ENCODE assay signal across 8 mouse cellular contexts in the genomic region with DNA sequence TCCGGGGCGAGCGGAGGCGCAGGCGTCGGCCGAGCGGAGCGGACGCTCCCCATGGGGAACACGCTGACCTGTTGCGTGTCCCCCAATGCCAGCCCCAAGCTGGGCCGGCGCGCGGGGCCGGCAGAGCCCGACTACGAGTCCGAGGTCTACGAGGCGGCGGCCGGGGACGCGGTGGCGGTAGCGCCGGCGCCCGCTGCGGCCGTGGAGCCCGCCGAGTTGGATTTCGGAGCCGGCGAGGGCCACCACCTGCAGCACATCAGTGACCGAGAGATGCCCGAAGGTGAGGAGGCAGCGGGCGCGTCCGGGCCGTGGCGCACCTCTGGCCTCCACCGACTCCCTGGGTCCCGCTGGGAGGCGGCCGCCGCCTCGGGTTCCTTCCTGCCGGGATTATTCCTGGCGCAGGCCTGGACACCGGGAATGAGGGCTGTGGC. TPM values are rescaled to one million over a fixed set of nuclear protein-coding genes. Genes with fewer than 3 reads are reported as not detected.
A peak's percentile ranks its signal among the peaks of the same experiment; 100 is the strongest.
DNase-seq lines count a peak whose midpoint lies in the region; ATAC-seq and TF ChIP-seq lines count a peak whose summit lies in the region.

No protein-coding gene starts in this region.

- no peaks in the 10 kb centered on the region; the same call in 1 of the 2 replicates for H3K4me1 ChIP-seq in bone marrow macrophage, adult 2 months (ENCODE audit: control insufficient read depth, insufficient read depth, low read length)
- H3K4me1 ChIP-seq in hindbrain, embryonic 11.5 days (replicated peaks; ENCODE audit: control insufficient read depth, insufficient read depth, low read length) = no peaks in the 10 kb centered on the region
- H3K4me1 ChIP-seq in limb, embryonic 10.5 days = peaks cover 32% of the 10 kb centered on the region
- H3K4me1 ChIP-seq in midbrain, embryonic 12.5 days = peaks cover 32% of the 10 kb centered on the region
- peaks cover 2% of the 10 kb centered on the region; the same call in 1 of the 2 replicates for H3K4me1 ChIP-seq in thymus, adult 2 months (replicated peaks; ENCODE audit: control insufficient read depth, insufficient read depth, low read length)

- peak; percentile 42 to 70 for DNase-seq in cerebellum, adult 18-20 months
- no peak for DNase-seq in cerebellum, postnatal 4 days (ENCODE audit: low spot score in 2 of 2)
- peak; percentile 12 to 25 for DNase-seq in frontal cortex, postnatal 25 days (ENCODE audit: low spot score in 2 of 2)
- peak; percentile 69 for DNase-seq in hindbrain, embryonic 11.5 days (ENCODE audit: low spot score)
- peak; percentile 72 for DNase-seq in limb, embryonic 10.5 days (ENCODE audit: low spot score)
- DNase-seq in thymus, adult 2 months = no peak

- no peaks in the 10 kb centered on the region for H3K27me3 ChIP-seq in hindbrain, embryonic 11.5 days (ENCODE audit: control insufficient read depth, insufficient read depth, low read length)
- H3K27me3 ChIP-seq in limb, embryonic 10.5 days (ENCODE audit: low read depth, poor library complexity, severe bottlenecking) = no peaks in the 10 kb centered on the region
- H3K27me3 ChIP-seq in midbrain, embryonic 12.5 days = no peaks in the 10 kb centered on the region
- no peaks in the 10 kb centered on the region for H3K27me3 ChIP-seq in thymus, adult 2 months (ENCODE audit: control insufficient read depth, insufficient read depth, low read length)

- TF ChIP-seq CTCF in bone marrow macrophage, adult 2 months (IDR thresholded peaks at IDR 0.05; ENCODE audit: low read depth, low read length) = no peak
- TF ChIP-seq CTCF in thymus, adult 2 months (IDR thresholded peaks at IDR 0.05; ENCODE audit: borderline replicate concordance, control insufficient read depth, extremely low read depth, insufficient read depth, low read length, poor library complexity) = no peak

- H3K4me3 ChIP-seq in bone marrow macrophage, adult 2 months (ENCODE audit: insufficient read depth, low read length) = peak overlapping the region; percentile 91
- H3K4me3 ChIP-seq in hindbrain, embryonic 11.5 days (ENCODE audit: low read depth, low read length) = peak overlapping the region; percentile 95
- H3K4me3 ChIP-seq in limb, embryonic 10.5 days = peak overlapping the region; percentile 80
- H3K4me3 ChIP-seq in midbrain, embryonic 12.5 days = peak overlapping the region; percentile 95
- peak overlapping the region; percentile 74 for H3K4me3 ChIP-seq in thymus, adult 2 months (ENCODE audit: control insufficient read depth, insufficient read depth, low read length)

- no peak for TF ChIP-seq POLR2A in bone marrow macrophage, adult 2 months (IDR thresholded peaks at IDR 0.05; ENCODE audit: borderline replicate concordance, low read depth, low read length)
- no peak for TF ChIP-seq POLR2A in thymus, adult 2 months (IDR thresholded peaks at IDR 0.05; ENCODE audit: control insufficient read depth, extremely low read depth, insufficient read depth, low read length, poor library complexity)

- H3K36me3 ChIP-seq in hindbrain, embryonic 11.5 days (ENCODE audit: control insufficient read depth, insufficient read depth, low read length) = no peaks in the 10 kb centered on the region
- H3K36me3 ChIP-seq in limb, embryonic 10.5 days = no peaks in the 10 kb centered on the region
- no peaks in the 10 kb centered on the region for H3K36me3 ChIP-seq in midbrain, embryonic 12.5 days
- no peaks in the 10 kb centered on the region for H3K36me3 ChIP-seq in thymus, adult 2 months (ENCODE audit: control insufficient read depth, insufficient read depth, low read length)

- WGBS in hindbrain, embryonic 11.5 days = 0% methylated on average over 23 of the region's 55 CpGs
- WGBS in limb, embryonic 10.5 days = under 1% methylated on average over 51 of the region's 55 CpGs
- under 1% methylated on average over 54 of the region's 55 CpGs for WGBS in midbrain, embryonic 12.5 days
- WGBS in thymus, adult 2 months = under 1% methylated on average over 40 of the region's 55 CpGs

- no peak overlapping the region for H3K27ac ChIP-seq in bone marrow macrophage, adult 2 months (ENCODE audit: insufficient read depth, low read depth, low read length)
- peak overlapping the region; percentile 77 for H3K27ac ChIP-seq in hindbrain, embryonic 11.5 days (ENCODE audit: low read depth, low read length)
- H3K27ac ChIP-seq in limb, embryonic 10.5 days = peak overlapping the region; percentile 86
- H3K27ac ChIP-seq in midbrain, embryonic 12.5 days (replicated peaks) = peak overlapping the region; percentile 72
- no peak overlapping the region for H3K27ac ChIP-seq in thymus, adult 2 months (ENCODE audit: control insufficient read depth, insufficient read depth, low read length)

- H3K4me2 ChIP-seq in hindbrain, embryonic 11.5 days (replicated peaks; ENCODE audit: low read depth, low read length) = peak overlapping the region; percentile 47
- H3K4me2 ChIP-seq in midbrain, embryonic 12.5 days (replicated peaks) = peak overlapping the region; percentile 78

- H3K9ac ChIP-seq in hindbrain, embryonic 11.5 days (ENCODE audit: low read depth, low read length) = peak overlapping the region; percentile 82
- peak overlapping the region; percentile 87 for H3K9ac ChIP-seq in midbrain, embryonic 12.5 days (replicated peaks)

- ATAC-seq in hindbrain, embryonic 11.5 days (ENCODE audit: low FRiP score) = peak; percentile 16
- no peak for ATAC-seq in midbrain, embryonic 12.5 days (ENCODE audit: low FRiP score, low read depth)

- no peaks in the 10 kb centered on the region for H3K9me3 ChIP-seq in hindbrain, embryonic 11.5 days (ENCODE audit: control insufficient read depth, low read length)
- H3K9me3 ChIP-seq in limb, embryonic 10.5 days (replicated peaks) = no peaks in the 10 kb centered on the region
- no peaks in the 10 kb centered on the region for H3K9me3 ChIP-seq in midbrain, embryonic 12.5 days

RNA-seq across cellular contexts. Expression of gene Ccnyl1, which starts 0.9 kb away (rescaled TPM):
- 8.3 and 8.5 TPM in 2 replicates for polyA plus RNA-seq in bone marrow macrophage, adult 2 months (2012; ENCODE audit: insufficient read depth, insufficient read length, missing spikeins)
- 11.5 and 13.4 TPM in 2 replicates for polyA plus RNA-seq in hindbrain, embryonic 11.5 days (2014; fragmentation: Nextera tagmentation; extraction: Ambion mirVana)
- 6.4 TPM in 2 replicates for polyA plus RNA-seq in limb, embryonic 10.5 days (2016; fragmentation: Nextera tagmentation; extraction: Ambion mirVana)
- 7.1 and 7.5 TPM in 2 replicates for polyA plus RNA-seq in midbrain, embryonic 12.5 days (2016; fragmentation: Nextera tagmentation; extraction: Ambion mirVana)
- 13.2 and 19.1 TPM in 2 replicates for polyA plus RNA-seq in thymus, adult 2 months (2012; rRNA removed)

RNA-seq across cellular contexts. Expression of gene Fzd5, which starts 46.4 kb away (rescaled TPM):
- 2.4 TPM in 2 replicates for polyA plus RNA-seq in bone marrow macrophage, adult 2 months (2012; ENCODE audit: insufficient read depth, insufficient read length, missing spikeins)
- polyA plus RNA-seq in hindbrain, embryonic 11.5 days (2014; fragmentation: Nextera tagmentation; extraction: Ambion mirVana) = 0.33 and 0.52 TPM in 2 replicates
- polyA plus RNA-seq in limb, embryonic 10.5 days (2016; fragmentation: Nextera tagmentation; extraction: Ambion mirVana) = 0.28 and 0.29 TPM in 2 replicates
- 0.36 and 0.42 TPM in 2 replicates for polyA plus RNA-seq in midbrain, embryonic 12.5 days (2016; fragmentation: Nextera tagmentation; extraction: Ambion mirVana)
- 8.2 and 10.7 TPM in 2 replicates for polyA plus RNA-seq in thymus, adult 2 months (2012; rRNA removed)

Comparison
In these comparisons a context has a peak if more than half of its experiments do, and no peak if none do; other contexts are left out.
1. DNase-seq: peak in cerebellum, adult 18-20 months (2 of 2), frontal cortex, postnatal 25 days (2 of 2), hindbrain, embryonic 11.5 days (single experiment) and limb, embryonic 10.5 days (single experiment); none in cerebellum, postnatal 4 days (0 of 2) and thymus, adult 2 months (single experiment).
2. H3K27ac ChIP-seq: peak in hindbrain, embryonic 11.5 days (single experiment), limb, embryonic 10.5 days (single experiment) and midbrain, embryonic 12.5 days (single experiment); none in bone marrow macrophage, adult 2 months (single experiment) and thymus, adult 2 months (single experiment).
3. Peak in every context shown above with its lines, with median percentiles within 50 percentile points of each other: H3K4me3 ChIP-seq.